Mouse (Mus musculus): ENCODE measurements around the gene Polm. TPM values are rescaled to one million over a fixed set of nuclear protein-coding genes. Genes with fewer than 3 reads are reported as not detected.

Polm gene
- 10.6 and 11.0 TPM in 2 replicates for polyA plus RNA-seq (2012; rRNA removed)

GRCm38 (mm10) chr11:5837251-5838246 is at the start of gene Polm:
Gene Polm, minus strand, starts transcription at chr11:5838016.
- TF ChIP-seq POLR2A (IDR thresholded peaks at IDR 0.05; ENCODE audit: extremely low read depth, insufficient read depth, low read length) (peak; percentile 41; the same call in 1 of the 2 replicates), CTCF (IDR thresholded peaks at IDR 0.05; ENCODE audit: extremely low read depth, insufficient read depth, low read length) (peak; percentile 38; the same call in 1 of the 2 replicates)
- Histone ChIP-seq H3K4me3 (ENCODE audit: insufficient read depth, low read length) (peak within 1 kb of the TSS; percentile 76), H3K4me1 (ENCODE audit: control insufficient read depth, insufficient read depth, low read length) (no peaks in the 10 kb centered on the region), H3K27ac (ENCODE audit: insufficient read depth, low read length) (0 out of 2 replicates have a peak within 1 kb of the TSS, but pooled peaks have one; percentile 35)

- no peak overlapping the region for H3K27ac ChIP-seq (ENCODE audit: insufficient read depth, low read length)
- TF ChIP-seq POLR2A (IDR thresholded peaks at IDR 0.05; ENCODE audit: extremely low read depth, insufficient read depth, low read length) = no peak
- no peak for TF ChIP-seq CTCF (IDR thresholded peaks at IDR 0.05; ENCODE audit: extremely low read depth, insufficient read depth, low read length)
Measured at GRCm38 (mm10) chr11:5887250-5887649, 49.4 kb upstream of the Polm start.

GRCm38 (mm10) chr11:5886187-5886586 is 48.4 kb upstream of the Polm start:
- no peak for TF ChIP-seq POLR2A (IDR thresholded peaks at IDR 0.05; ENCODE audit: extremely low read depth, insufficient read depth, low read length)
- peak; percentile 86 for TF ChIP-seq CTCF (IDR thresholded peaks at IDR 0.05; ENCODE audit: extremely low read depth, insufficient read depth, low read length)
- no peak overlapping the region for H3K4me3 ChIP-seq (ENCODE audit: insufficient read depth, low read length)
- H3K4me1 ChIP-seq (ENCODE audit: control insufficient read depth, insufficient read depth, low read length) = no peaks in the 10 kb centered on the region
- no peak overlapping the region for H3K27ac ChIP-seq (ENCODE audit: insufficient read depth, low read length)

More at GRCm38 (mm10) chr11:5887250-5887649, 49.4 kb upstream of the Polm start:
- H3K4me3 ChIP-seq (ENCODE audit: insufficient read depth, low read length) = no peak overlapping the region
- H3K4me1 ChIP-seq (ENCODE audit: control insufficient read depth, insufficient read depth, low read length) = no peaks in the 10 kb centered on the region

GRCm38 (mm10) chr11:5882518-5882917 is 44.7 kb upstream of the Polm start:
- no peak overlapping the region for H3K27ac ChIP-seq (ENCODE audit: insufficient read depth, low read length)
- TF ChIP-seq CTCF (IDR thresholded peaks at IDR 0.05; ENCODE audit: extremely low read depth, insufficient read depth, low read length) (no peak), POLR2A (IDR thresholded peaks at IDR 0.05; ENCODE audit: extremely low read depth, insufficient read depth, low read length) (no peak)
- H3K4me1 ChIP-seq (ENCODE audit: control insufficient read depth, insufficient read depth, low read length) = no peaks in the 10 kb centered on the region
- H3K4me3 ChIP-seq (ENCODE audit: insufficient read depth, low read length) = no peak overlapping the region

- H3K4me1 ChIP-seq (ENCODE audit: control insufficient read depth, insufficient read depth, low read length) = no peaks in the 10 kb centered on the region; the same call in 1 of the 2 replicates
- TF ChIP-seq POLR2A (IDR thresholded peaks at IDR 0.05; ENCODE audit: extremely low read depth, insufficient read depth, low read length) (no peak), CTCF (IDR thresholded peaks at IDR 0.05; ENCODE audit: extremely low read depth, insufficient read depth, low read length) (peak; percentile 70)
Measured at GRCm38 (mm10) chr11:5879905-5880304, 42.1 kb upstream of the Polm start.

GRCm38 (mm10) chr11:5878661-5879060 is 40.8 kb upstream of the Polm start:
- no peak for TF ChIP-seq CTCF (IDR thresholded peaks at IDR 0.05; ENCODE audit: extremely low read depth, insufficient read depth, low read length)
- no peak for TF ChIP-seq POLR2A (IDR thresholded peaks at IDR 0.05; ENCODE audit: extremely low read depth, insufficient read depth, low read length)
- Histone ChIP-seq H3K27ac (ENCODE audit: insufficient read depth, low read length) (0 out of 2 replicates have a peak overlapping the region, but pooled peaks have one; percentile 75), H3K4me3 (ENCODE audit: insufficient read depth, low read length) (peak overlapping the region; percentile 53), H3K4me1 (ENCODE audit: control insufficient read depth, insufficient read depth, low read length) (no peaks in the 10 kb centered on the region; the same call in 1 of the 2 replicates)

More at GRCm38 (mm10) chr11:5879905-5880304, 42.1 kb upstream of the Polm start:
- Histone ChIP-seq H3K4me3 (ENCODE audit: insufficient read depth, low read length) (no peak overlapping the region), H3K27ac (ENCODE audit: insufficient read depth, low read length) (no peak overlapping the region)

GRCm38 (mm10) chr11:5877921-5878526 is 40.2 kb upstream of the Polm start, which contains the start of gene Pold2:
Gene Pold2, minus strand, starts transcription at chr11:5878292.
- TF ChIP-seq CTCF (IDR thresholded peaks at IDR 0.05; ENCODE audit: extremely low read depth, insufficient read depth, low read length) (no peak), POLR2A (IDR thresholded peaks at IDR 0.05; ENCODE audit: extremely low read depth, insufficient read depth, low read length) (peak; percentile 82)
- Histone ChIP-seq H3K27ac (ENCODE audit: insufficient read depth, low read length) (0 out of 2 replicates have a peak within 1 kb of the TSS, but pooled peaks have one; percentile 75), H3K4me1 (ENCODE audit: control insufficient read depth, insufficient read depth, low read length) (no peaks in the 10 kb centered on the region; the same call in 1 of the 2 replicates)

GRCm38 (mm10) chr11:5877421-5877820 is 39.6 kb upstream of the Polm start:
- Histone ChIP-seq H3K4me3 (ENCODE audit: insufficient read depth, low read length) (peak overlapping the region; percentile 53), H3K27ac (ENCODE audit: insufficient read depth, low read length) (no peak overlapping the region), H3K4me1 (ENCODE audit: control insufficient read depth, insufficient read depth, low read length) (no peaks in the 10 kb centered on the region; the same call in 1 of the 2 replicates)
- no peak for TF ChIP-seq POLR2A (IDR thresholded peaks at IDR 0.05; ENCODE audit: extremely low read depth, insufficient read depth, low read length)

More at GRCm38 (mm10) chr11:5877921-5878526, 40.2 kb upstream of the Polm start, which contains the start of gene Pold2:
- peak within 1 kb of the TSS; percentile 53 for H3K4me3 ChIP-seq (ENCODE audit: insufficient read depth, low read length)

GRCm38 (mm10) chr11:5873192-5873591 is 35.4 kb upstream of the Polm start:
- H3K4me3 ChIP-seq (ENCODE audit: insufficient read depth, low read length) = no peak overlapping the region
- TF ChIP-seq CTCF (IDR thresholded peaks at IDR 0.05; ENCODE audit: extremely low read depth, insufficient read depth, low read length) (no peak), POLR2A (IDR thresholded peaks at IDR 0.05; ENCODE audit: extremely low read depth, insufficient read depth, low read length) (no peak)
- H3K27ac ChIP-seq (ENCODE audit: insufficient read depth, low read length) = no peak overlapping the region
- no peaks in the 10 kb centered on the region; the same call in 1 of the 2 replicates for H3K4me1 ChIP-seq (ENCODE audit: control insufficient read depth, insufficient read depth, low read length)
